Mouse (Mus musculus): ENCODE data around the gene Upk2. TPM values are rescaled to one million over a fixed set of nuclear protein-coding genes. Genes with fewer than 3 reads are reported as not detected.
"Not testable (repeated sequence)": the region's sequence is repeated elsewhere in the genome, so short reads cannot be mapped to it uniquely, and the experiment has no call there.

The Upk2 gene
- polyA plus RNA-seq, 1 experiment from 2014 or later: not detected

DNA sequence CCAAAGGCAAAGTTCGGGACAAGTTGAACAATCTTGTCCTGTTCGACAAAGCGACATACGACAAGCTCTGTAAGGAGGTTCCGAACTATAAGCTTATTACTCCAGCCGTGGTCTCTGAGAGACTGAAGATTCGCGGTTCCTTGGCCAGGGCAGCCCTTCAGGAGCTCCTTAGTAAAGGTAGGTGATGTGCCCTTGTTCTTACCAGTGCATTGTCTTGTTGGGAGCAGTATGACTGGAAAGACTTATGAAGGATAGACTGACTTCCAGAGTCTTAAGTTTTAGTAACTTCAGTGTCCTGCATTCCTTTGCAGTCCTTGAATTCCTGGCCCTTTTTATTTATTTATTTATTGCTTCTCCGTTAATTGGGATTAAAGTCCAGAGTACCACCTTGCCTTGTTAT is 46.1 kb downstream of the Upk2 start:
- 83% methylated on average over 9 of the region's 9 CpGs for WGBS
- not testable (repeated sequence) for H3K9me3 ChIP-seq (replicated peaks); H3K27me3 ChIP-seq (ENCODE audit: low read depth, poor library complexity, severe bottlenecking); DNase-seq (ENCODE audit: low spot score)
- Histone ChIP-seq H3K36me3 (peaks cover 75% of the 10 kb centered on the region), H3K4me1 (peaks cover 29% of the 10 kb centered on the region), H3K4me3 (peak overlapping the region; percentile 93), H3K27ac (replicated peaks) (0 out of 2 replicates have a peak overlapping the region, but pooled peaks have one; percentile 94)

DNA sequence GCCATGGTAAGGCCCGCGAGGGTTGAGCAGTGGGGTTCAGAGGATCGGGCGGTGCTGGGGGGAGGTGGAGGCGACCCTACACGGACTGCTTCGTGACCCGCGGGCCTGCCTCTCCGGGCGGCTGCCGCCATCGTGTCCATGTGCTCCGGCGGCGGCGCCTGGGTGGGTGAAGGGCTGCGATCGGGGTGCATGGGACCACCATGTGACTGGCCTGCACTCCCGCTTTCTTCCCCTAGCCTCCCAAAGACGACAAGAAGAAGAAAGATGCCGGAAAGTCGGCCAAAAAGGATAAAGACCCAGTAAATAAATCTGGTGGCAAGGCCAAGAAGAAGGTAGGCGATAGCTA is 47.1 kb downstream of the Upk2 start:
- Histone ChIP-seq H3K9me3 (replicated peaks) (no peaks in the 10 kb centered on the region), H3K4me1 (peaks cover 29% of the 10 kb centered on the region), H3K4me3 (peak overlapping the region; percentile 93), H3K27ac (replicated peaks) (peak overlapping the region; percentile 94), H3K27me3 (ENCODE audit: low read depth, poor library complexity, severe bottlenecking) (no peaks in the 10 kb centered on the region), H3K36me3 (peaks cover 75% of the 10 kb centered on the region)
- WGBS: under 1% methylated on average over 24 of the region's 24 CpGs
- no peak for DNase-seq (ENCODE audit: low spot score)

DNA sequence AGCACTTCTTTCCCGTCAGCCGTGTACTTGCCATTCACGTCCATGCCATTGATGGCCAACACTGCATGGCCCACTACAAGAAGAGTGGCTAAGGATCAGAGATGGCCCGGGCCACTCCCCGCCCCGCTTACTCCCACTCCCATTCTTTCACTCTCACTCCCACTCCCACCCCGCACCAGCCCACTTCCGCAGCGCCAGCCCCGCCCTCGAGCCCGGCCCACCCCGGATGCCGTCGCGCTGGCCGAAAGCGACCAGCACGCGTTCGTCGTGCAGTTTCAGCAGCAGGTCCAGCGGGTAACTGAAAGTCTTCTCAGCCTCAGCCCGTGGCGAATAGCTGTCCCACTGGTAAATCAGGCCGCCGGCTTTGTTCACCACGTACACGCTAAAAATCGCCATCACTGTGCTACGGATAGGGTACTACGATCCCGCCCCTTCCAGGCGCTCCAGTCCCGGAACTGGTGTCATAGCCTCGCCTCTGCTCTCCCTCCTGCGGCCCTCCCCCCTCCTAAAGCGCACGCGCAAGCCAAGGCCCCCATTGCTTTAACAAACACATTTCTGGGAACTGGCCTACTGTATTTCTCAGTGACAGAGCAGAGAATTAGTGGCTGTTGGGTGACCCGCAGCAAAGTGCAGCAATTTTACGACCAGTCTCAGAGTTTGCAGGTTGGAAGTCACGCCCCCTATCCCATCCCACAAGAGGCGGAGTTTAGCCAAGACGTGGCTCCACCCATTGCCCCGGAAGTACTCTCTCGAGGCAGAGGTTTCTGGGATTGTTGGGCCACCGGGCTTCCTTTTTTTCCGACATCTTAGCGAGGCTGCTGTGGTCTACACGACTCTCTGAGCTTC is 47.6 kb downstream of the Upk2 start, which contains the start of the genes Rps25 and Trappc4:
Gene Rps25, plus strand, starts transcription at position 234 of the 846 bp plus-strand sequence.
Gene Trappc4, minus strand, starts transcription at position 695 of the 846 bp plus-strand sequence.
- Histone ChIP-seq H3K9me3 (replicated peaks) (no peaks in the 10 kb centered on the region), H3K4me1 (peaks cover 29% of the 10 kb centered on the region), H3K27me3 (ENCODE audit: low read depth, poor library complexity, severe bottlenecking) (no peaks in the 10 kb centered on the region), H3K36me3 (peaks cover 75% of the 10 kb centered on the region), H3K27ac (replicated peaks) (peak within 1 kb of the TSS; percentile 94), H3K4me3 (peak within 1 kb of the TSS; percentile 93)
- peak; percentile 97 for DNase-seq (ENCODE audit: low spot score)
- under 1% methylated on average over 51 of the region's 51 CpGs for WGBS

DNA sequence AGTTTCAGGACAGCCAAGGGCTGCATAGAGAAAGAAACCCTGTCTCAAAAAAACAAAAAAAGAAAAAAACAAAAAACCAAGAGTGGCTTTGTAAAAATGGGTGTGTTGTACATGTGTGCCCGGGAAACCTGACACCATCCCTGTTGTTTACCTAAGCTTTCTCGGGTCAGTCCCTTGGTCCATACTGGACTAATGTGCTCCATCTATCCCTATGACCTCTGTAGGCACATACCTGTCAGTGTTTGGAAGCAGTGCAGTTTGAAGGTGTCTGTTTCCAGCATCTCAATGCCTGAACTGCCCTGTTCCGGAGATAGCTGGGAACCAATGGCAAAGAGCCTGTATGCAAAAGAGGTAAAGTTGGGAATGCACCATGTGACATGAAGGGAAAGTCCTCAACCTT is 49.8 kb downstream of the Upk2 start:
- H3K27ac ChIP-seq (replicated peaks): no peak overlapping the region
- no peaks in the 10 kb centered on the region for H3K27me3 ChIP-seq (ENCODE audit: low read depth, poor library complexity, severe bottlenecking)
- H3K4me3 ChIP-seq: no peak overlapping the region
- H3K36me3 ChIP-seq: peaks cover 75% of the 10 kb centered on the region
- H3K4me1 ChIP-seq: peaks cover 29% of the 10 kb centered on the region
- DNase-seq (ENCODE audit: low spot score): no peak
- 84% methylated on average over 3 of the region's 3 CpGs for WGBS
- H3K9me3 ChIP-seq (replicated peaks): no peaks in the 10 kb centered on the region

Other genes with a start within 250 kb of the Upk2 start
- 21.7 and 25.5 TPM in 2 replicates for gene Cbl, start 220.9 kb downstream of the Upk2 start, polyA plus RNA-seq (2016; fragmentation: Nextera tagmentation; extraction: Ambion mirVana)
- not detected in 2 replicates for gene Ccdc153, start 214.3 kb downstream of the Upk2 start, polyA plus RNA-seq (2016; fragmentation: Nextera tagmentation; extraction: Ambion mirVana)
- gene Pdzd3, start 203.5 kb downstream of the Upk2 start, polyA plus RNA-seq (2016; fragmentation: Nextera tagmentation; extraction: Ambion mirVana): 0.06 TPM in 1 of 2 replicates, not detected in the other
- gene Nlrx1, start 186.4 kb downstream of the Upk2 start, polyA plus RNA-seq (2016; fragmentation: Nextera tagmentation; extraction: Ambion mirVana): 2.6 and 2.9 TPM in 2 replicates
- gene Abcg4, start 166.4 kb downstream of the Upk2 start, polyA plus RNA-seq (2016; fragmentation: Nextera tagmentation; extraction: Ambion mirVana): 6.4 and 8.6 TPM in 2 replicates
- gene Hinfp, start 149.3 kb downstream of the Upk2 start, polyA plus RNA-seq (2016; fragmentation: Nextera tagmentation; extraction: Ambion mirVana): 29.4 and 35.8 TPM in 2 replicates
- gene C2cd2l, start 134.7 kb downstream of the Upk2 start, polyA plus RNA-seq (2016; fragmentation: Nextera tagmentation; extraction: Ambion mirVana): 8.6 and 10.8 TPM in 2 replicates
- gene Dpagt1, start 129.0 kb downstream of the Upk2 start, polyA plus RNA-seq (2016; fragmentation: Nextera tagmentation; extraction: Ambion mirVana): 45.6 and 47.5 TPM in 2 replicates
- gene H2afx, start 120.3 kb downstream of the Upk2 start, polyA plus RNA-seq (2016; fragmentation: Nextera tagmentation; extraction: Ambion mirVana): 531 and 532 TPM in 2 replicates
- gene Hmbs, start 110.7 kb downstream of the Upk2 start, polyA plus RNA-seq (2016; fragmentation: Nextera tagmentation; extraction: Ambion mirVana): 168 and 189 TPM in 2 replicates
- 33.6 and 35.9 TPM in 2 replicates for gene Vps11, start 93.3 kb downstream of the Upk2 start, polyA plus RNA-seq (2016; fragmentation: Nextera tagmentation; extraction: Ambion mirVana)
- gene Hyou1, start 75.5 kb downstream of the Upk2 start, polyA plus RNA-seq (2016; fragmentation: Nextera tagmentation; extraction: Ambion mirVana): 40.2 and 42.1 TPM in 2 replicates
- 17.2 and 20.5 TPM in 2 replicates for gene Slc37a4, start 58.1 kb downstream of the Upk2 start, polyA plus RNA-seq (2016; fragmentation: Nextera tagmentation; extraction: Ambion mirVana)
- gene Rps25, start 47.8 kb downstream of the Upk2 start, polyA plus RNA-seq (2016; fragmentation: Nextera tagmentation; extraction: Ambion mirVana): 1,926 and 2,208 TPM in 2 replicates
- 216 and 244 TPM in 2 replicates for gene Trappc4, start 47.4 kb downstream of the Upk2 start, polyA plus RNA-seq (2016; fragmentation: Nextera tagmentation; extraction: Ambion mirVana)
- gene Ccdc84, start 36.4 kb downstream of the Upk2 start, polyA plus RNA-seq (2016; fragmentation: Nextera tagmentation; extraction: Ambion mirVana): 25.4 and 29.9 TPM in 2 replicates
- not detected in 2 replicates for gene Foxr1, start 13.8 kb downstream of the Upk2 start, polyA plus RNA-seq (2016; fragmentation: Nextera tagmentation; extraction: Ambion mirVana)
- 3.9 and 4.7 TPM in 2 replicates for gene Bcl9l, start 27.8 kb upstream of the Upk2 start, polyA plus RNA-seq (2016; fragmentation: Nextera tagmentation; extraction: Ambion mirVana)
- gene Cxcr5, start 106.9 kb upstream of the Upk2 start, polyA plus RNA-seq (2016; fragmentation: Nextera tagmentation; extraction: Ambion mirVana): not detected in 2 replicates
- gene Ddx6, start 149.9 kb upstream of the Upk2 start, polyA plus RNA-seq (2016; fragmentation: Nextera tagmentation; extraction: Ambion mirVana): 19.5 and 19.7 TPM in 2 replicates
- not detected in 2 replicates for gene Treh, start 218.3 kb upstream of the Upk2 start, polyA plus RNA-seq (2016; fragmentation: Nextera tagmentation; extraction: Ambion mirVana)

Data from midbrain, embryonic 10.5 days (tissue).